Mouse (Mus musculus): ENCODE results near the gene Hdac8. TPM values are rescaled to one million over a fixed set of nuclear protein-coding genes. Genes with fewer than 3 reads are reported as not detected.

The Hdac8 gene
- polyA plus RNA-seq, 1 experiment from 2014 or later, result 10.8 TPM

DNA sequence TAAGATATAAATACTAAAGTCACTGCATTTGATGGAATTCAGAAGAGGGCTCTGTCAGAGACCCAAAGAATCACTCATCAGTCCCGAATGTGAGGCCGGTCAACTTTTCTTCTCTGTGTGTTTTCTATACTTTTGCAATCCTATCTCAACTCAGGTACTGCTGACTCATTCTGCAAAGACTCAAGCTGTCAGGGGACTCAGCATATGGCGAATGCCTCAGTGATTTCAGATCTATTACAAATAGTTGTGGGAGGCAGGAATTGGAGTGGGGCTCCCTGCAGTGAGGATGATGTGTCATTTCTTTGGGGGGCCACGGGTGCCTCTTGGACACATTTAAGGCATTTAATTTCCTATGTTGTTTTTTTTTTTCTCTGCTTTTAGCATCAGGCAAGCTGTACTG is 88.8 kb downstream of the Hdac8 start:
- no peaks in the 10 kb centered on the region for H3K27me3 ChIP-seq
- no peak overlapping the region for H3K4me2 ChIP-seq (replicated peaks)
- no peak for ATAC-seq (replicated peaks)
- 67% methylated on average over 4 of the region's 4 CpGs for WGBS
- no peaks in the 10 kb centered on the region for H3K9me3 ChIP-seq
- H3K4me3 ChIP-seq, result no peak overlapping the region
- H3K4me1 ChIP-seq, result no peaks in the 10 kb centered on the region
- no peaks in the 10 kb centered on the region for H3K36me3 ChIP-seq
- no peak overlapping the region for H3K27ac ChIP-seq (replicated peaks)
- H3K9ac ChIP-seq (replicated peaks), result no peak overlapping the region

DNA sequence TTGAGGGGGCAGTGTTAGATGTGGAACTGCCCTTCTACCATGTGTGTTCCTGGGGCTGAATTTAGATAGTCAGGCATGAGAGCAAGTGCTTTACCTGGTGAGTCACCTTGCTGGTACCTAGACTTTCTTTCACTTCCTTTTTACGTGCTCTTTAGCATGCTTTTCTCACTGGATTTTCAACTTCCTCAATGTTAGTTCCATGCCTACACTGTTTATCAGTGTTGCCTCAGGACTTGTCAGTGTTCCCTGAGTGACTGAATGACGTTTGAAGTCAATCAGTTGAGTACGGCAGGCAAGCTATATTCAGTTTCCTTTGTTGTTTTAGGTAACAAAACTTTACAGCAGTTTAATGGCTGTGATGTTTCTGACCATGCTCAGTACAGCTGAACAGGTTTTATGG is 120.4 kb downstream of the Hdac8 start:
- Histone ChIP-seq H3K9ac (replicated peaks) (no peak overlapping the region), H3K36me3 (no peaks in the 10 kb centered on the region), H3K9me3 (no peaks in the 10 kb centered on the region), H3K4me1 (no peaks in the 10 kb centered on the region), H3K4me3 (no peak overlapping the region), H3K27me3 (no peaks in the 10 kb centered on the region), H3K27ac (replicated peaks) (no peak overlapping the region), H3K4me2 (replicated peaks) (no peak overlapping the region)
- 89% methylated on average over 3 of the region's 3 CpGs for WGBS
- no peak for ATAC-seq (replicated peaks)

DNA sequence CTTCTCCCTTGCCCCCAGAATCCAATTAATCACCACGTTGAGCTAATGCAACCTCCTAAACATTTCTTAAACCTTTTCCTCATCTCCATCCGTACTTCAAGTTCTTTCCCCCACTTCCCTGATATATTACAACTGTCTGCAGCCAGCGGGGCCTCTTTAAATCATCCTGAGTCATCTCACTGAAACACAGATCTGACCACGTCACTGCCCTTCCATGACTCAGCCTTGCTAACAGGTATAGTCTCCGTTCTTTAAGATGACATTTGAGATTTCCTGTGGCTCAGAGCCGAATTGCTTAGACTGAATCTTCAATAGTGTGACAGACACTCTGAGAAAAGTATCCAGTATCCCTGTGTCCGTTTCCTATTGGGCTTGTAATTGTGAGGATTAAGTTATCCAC is 122.0 kb downstream of the Hdac8 start:
- H3K27ac ChIP-seq (replicated peaks), result no peak overlapping the region
- no peaks in the 10 kb centered on the region for H3K27me3 ChIP-seq
- no peak overlapping the region for H3K4me3 ChIP-seq
- no peak for ATAC-seq (replicated peaks)
- H3K4me1 ChIP-seq, result no peaks in the 10 kb centered on the region
- no peak overlapping the region for H3K9ac ChIP-seq (replicated peaks)
- H3K9me3 ChIP-seq, result no peaks in the 10 kb centered on the region
- H3K4me2 ChIP-seq (replicated peaks), result no peak overlapping the region
- WGBS, result 73% methylated on average over 7 of the region's 7 CpGs
- no peaks in the 10 kb centered on the region for H3K36me3 ChIP-seq

DNA sequence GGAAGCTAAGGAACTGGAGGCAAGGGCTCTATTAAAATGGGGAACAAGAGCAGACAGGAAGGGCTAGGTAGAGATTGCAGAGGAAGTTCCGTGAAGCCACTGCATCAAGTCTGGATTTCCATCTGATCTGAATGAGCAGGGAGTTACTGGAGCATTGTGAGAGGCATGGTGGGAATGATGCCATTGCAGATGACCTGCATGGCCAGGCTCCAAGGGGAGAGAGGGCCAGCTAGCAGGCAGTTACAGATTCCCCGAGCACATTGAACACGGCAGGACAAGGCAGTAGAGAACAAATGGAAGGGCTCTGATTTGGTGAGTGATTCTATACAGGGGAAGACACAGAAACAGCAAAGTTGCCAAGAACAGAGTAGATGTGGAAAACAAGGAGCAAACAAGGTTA is 138.6 kb downstream of the Hdac8 start:
- WGBS, result 83% methylated on average over 3 of the region's 3 CpGs
- H3K36me3 ChIP-seq, result no peaks in the 10 kb centered on the region
- no peak for ATAC-seq (replicated peaks)

DNA sequence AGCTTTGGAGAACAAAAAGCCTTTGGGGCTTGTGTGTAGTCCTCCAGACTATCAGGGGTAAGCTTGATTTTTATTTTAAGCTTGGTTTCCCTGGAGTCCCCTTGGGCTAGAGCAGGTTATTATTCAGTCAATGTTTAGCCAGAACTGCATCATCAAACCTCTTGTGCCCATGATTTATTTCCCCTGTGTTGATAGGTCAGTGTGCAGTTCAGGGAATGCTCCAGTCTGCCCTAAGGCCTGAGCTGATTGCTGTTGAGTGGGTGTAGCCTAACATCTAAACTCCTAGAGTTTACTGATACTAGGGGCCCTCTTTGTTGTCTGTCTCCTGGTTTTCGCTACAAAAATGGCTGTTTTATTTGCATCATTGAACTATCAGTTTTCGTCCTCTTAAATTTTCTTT is 142.9 kb downstream of the Hdac8 start:
- WGBS, result 98% methylated on average over 2 of the region's 2 CpGs

More for the DNA sequence above, 138.6 kb downstream of the Hdac8 start:
- no peaks in the 10 kb centered on the region for H3K27me3 ChIP-seq
- H3K9ac ChIP-seq (replicated peaks), result no peak overlapping the region
- no peak overlapping the region for H3K4me3 ChIP-seq
- no peaks in the 10 kb centered on the region for H3K4me1 ChIP-seq
- H3K9me3 ChIP-seq, result no peaks in the 10 kb centered on the region
- H3K4me2 ChIP-seq (replicated peaks), result no peak overlapping the region
- H3K27ac ChIP-seq (replicated peaks), result no peak overlapping the region

DNA sequence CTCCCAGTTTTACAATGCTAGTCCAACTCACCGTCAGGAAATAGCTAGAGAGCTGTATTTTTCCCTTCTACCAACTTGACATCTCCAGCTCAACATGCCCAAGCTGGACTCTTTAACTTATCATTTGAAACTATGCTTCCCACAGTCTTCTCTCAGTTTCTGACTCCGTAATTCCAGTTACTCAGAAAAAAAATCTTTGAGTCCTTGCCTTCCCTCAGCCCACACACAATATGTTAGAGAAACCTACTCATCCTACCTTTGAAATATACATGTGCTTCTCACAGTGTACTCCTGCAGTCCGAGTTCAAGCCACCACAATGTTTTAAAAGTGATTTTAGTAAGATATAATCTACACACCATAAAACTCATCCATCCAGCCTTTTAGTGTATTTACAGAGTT is 151.7 kb downstream of the Hdac8 start:
- WGBS, result 85% methylated on average over 3 of the region's 3 CpGs
- no peak for ATAC-seq (replicated peaks)

More for the DNA sequence above, 142.9 kb downstream of the Hdac8 start:
- Histone ChIP-seq H3K4me2 (replicated peaks) (no peak overlapping the region), H3K4me3 (no peak overlapping the region), H3K9me3 (no peaks in the 10 kb centered on the region), H3K27me3 (no peaks in the 10 kb centered on the region), H3K36me3 (no peaks in the 10 kb centered on the region), H3K9ac (replicated peaks) (no peak overlapping the region), H3K27ac (replicated peaks) (no peak overlapping the region), H3K4me1 (no peaks in the 10 kb centered on the region)
- no peak for ATAC-seq (replicated peaks)

DNA sequence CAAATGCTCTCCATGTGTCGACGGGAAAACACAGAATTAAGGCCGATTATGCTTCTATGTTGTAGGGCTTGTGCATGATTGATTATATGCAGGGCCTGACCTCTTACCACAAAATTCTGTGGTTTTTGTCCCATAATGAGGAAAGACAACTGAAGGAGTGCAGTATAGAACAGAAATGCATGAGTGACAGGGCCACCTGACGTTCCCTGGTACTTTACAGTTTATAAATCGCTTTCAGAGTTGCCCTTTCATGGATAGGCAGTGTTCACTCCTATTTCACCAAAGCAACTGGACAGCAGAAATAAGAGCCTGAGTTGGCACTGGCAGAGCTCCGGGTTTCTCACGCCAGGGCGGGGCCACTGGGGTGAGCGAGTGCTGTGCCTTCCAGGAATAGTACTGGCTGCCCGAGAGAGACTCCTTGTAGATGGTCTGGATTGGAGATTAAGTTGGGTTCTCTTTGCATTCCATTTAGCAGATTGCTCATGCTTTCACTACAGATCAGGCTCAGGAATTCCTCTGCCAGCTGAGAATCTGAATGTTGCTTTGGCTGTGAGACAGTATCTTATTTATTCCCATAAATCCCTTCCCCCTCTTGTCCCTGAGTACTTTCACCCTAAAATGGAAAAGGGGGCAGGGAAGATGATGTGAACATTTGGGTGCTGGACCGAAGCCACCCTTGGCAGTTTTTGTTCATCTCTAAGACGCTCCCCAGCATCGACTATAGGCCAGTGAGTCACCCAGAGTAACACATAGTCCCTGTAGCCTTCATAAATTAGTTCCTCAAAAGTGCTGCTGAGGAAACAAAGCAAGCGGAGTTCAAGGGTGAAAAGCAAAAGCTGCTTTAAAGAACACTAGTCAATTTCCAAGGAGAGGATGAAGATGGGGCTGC is 155.1 kb downstream of the Hdac8 start:
- Histone ChIP-seq H3K36me3 (no peaks in the 10 kb centered on the region), H3K27ac (replicated peaks) (no peak overlapping the region), H3K4me1 (no peaks in the 10 kb centered on the region), H3K27me3 (no peaks in the 10 kb centered on the region), H3K9me3 (no peaks in the 10 kb centered on the region), H3K4me2 (replicated peaks) (no peak overlapping the region), H3K9ac (replicated peaks) (no peak overlapping the region), H3K4me3 (no peak overlapping the region)
- 78% methylated on average over 14 of the region's 14 CpGs for WGBS
- no peak for ATAC-seq (replicated peaks)

More for the DNA sequence above, 151.7 kb downstream of the Hdac8 start:
- no peak overlapping the region for H3K4me2 ChIP-seq (replicated peaks)
- H3K36me3 ChIP-seq, result no peaks in the 10 kb centered on the region
- H3K27me3 ChIP-seq, result no peaks in the 10 kb centered on the region
- no peak overlapping the region for H3K4me3 ChIP-seq
- H3K9me3 ChIP-seq, result no peaks in the 10 kb centered on the region
- H3K9ac ChIP-seq (replicated peaks), result no peak overlapping the region
- no peak overlapping the region for H3K27ac ChIP-seq (replicated peaks)
- H3K4me1 ChIP-seq, result no peaks in the 10 kb centered on the region

DNA sequence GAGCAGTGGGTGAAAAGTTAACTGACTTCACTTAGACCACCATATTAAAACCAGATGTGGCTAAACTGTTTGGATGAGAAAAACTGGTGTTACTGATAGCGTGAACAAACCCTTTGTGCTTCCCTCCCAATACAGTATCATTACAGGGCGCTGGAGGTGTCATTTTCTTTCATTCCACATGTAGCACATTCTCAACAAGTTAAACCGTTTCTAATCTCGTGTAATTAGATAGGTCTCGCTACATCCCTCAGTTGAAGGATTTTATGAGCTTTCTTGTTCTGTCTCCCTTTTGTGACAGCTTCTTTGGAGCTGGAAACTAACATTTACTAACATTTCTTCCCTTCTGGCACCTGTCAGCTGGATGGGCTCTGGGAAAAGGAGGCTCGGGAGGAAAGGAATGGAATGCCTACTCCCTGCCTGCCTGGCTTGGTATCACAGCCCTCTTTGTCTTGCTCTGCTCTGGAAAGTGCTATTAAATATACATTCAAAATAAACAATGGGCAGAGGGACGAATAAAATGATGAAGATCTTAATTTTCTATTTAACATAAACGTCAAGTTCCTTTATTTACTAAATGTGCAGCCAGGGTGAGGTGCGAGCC is 156.2 kb downstream of the Hdac8 start:
- Histone ChIP-seq H3K4me3 (no peak overlapping the region), H3K9ac (replicated peaks) (no peak overlapping the region), H3K36me3 (no peaks in the 10 kb centered on the region), H3K27me3 (no peaks in the 10 kb centered on the region), H3K27ac (replicated peaks) (no peak overlapping the region), H3K9me3 (no peaks in the 10 kb centered on the region), H3K4me1 (no peaks in the 10 kb centered on the region), H3K4me2 (replicated peaks) (no peak overlapping the region)
- no peak for ATAC-seq (replicated peaks)
- 40% methylated on average over 9 of the region's 9 CpGs for WGBS

DNA sequence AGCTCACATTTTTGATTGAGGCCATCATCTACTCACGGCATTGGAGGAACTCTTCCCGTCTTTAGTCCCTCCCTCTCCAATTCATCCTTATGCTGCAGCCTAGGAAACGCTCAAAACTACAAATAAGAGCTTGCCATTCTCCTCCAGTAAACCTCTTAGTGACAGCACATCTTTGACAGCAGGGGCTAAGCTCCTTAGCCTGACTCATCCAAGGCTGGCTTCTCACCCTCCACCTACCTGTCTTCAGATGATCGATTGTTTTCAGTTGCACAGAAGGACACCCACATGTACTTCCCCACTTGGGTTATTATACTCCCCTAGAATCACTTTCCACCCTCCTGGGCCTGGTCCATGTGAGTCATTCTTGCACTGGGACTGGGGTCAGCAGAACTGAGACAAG is 163.5 kb downstream of the Hdac8 start:
- Histone ChIP-seq H3K4me3 (no peak overlapping the region), H3K27ac (replicated peaks) (no peak overlapping the region)
- 58% methylated on average over 4 of the region's 4 CpGs for WGBS

DNA sequence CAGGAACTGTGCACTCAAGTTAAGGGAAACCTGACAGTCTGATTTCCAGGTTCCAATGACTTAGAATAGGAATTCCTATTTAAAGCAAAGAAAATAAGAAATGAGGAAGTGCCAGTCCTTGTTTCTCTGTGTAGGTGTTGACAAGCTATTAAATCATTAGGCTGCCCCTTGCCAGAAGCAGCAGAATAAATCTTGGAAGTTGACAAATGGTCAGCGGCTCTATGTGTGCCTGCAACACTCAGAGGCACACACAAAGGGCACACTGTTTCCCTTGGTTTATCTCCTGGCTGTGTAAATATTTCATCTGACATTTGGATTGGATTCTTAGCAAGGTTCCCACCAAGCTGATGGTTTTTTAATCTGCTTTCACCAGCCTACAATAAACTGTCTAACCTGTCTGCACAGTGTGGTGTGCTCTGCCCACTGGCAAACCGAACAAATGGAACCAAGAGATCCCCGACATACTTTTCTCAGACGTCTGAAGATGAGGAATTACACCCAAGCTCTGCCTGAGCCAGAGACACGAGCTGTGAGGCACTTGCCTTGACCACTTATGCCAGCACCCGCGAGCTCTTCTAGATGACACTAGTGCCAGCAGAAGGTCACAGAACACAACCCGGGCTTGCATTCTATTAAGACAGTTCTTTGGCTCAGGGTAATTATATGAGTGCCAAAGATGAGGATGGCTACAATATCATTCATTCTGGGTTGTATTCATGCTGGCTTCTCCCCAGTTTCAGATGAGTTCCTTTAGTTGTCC is 165.6 kb downstream of the Hdac8 start:
- H3K4me1 ChIP-seq, result no peaks in the 10 kb centered on the region
- no peaks in the 10 kb centered on the region for H3K9me3 ChIP-seq
- H3K27ac ChIP-seq (replicated peaks), result no peak overlapping the region
- no peak overlapping the region for H3K4me3 ChIP-seq
- no peaks in the 10 kb centered on the region for H3K27me3 ChIP-seq
- H3K36me3 ChIP-seq, result no peaks in the 10 kb centered on the region
- ATAC-seq (replicated peaks), result no peak
- WGBS, result 78% methylated on average over 8 of the region's 8 CpGs
- H3K4me2 ChIP-seq (replicated peaks), result no peak overlapping the region
- no peak overlapping the region for H3K9ac ChIP-seq (replicated peaks)

More for the DNA sequence above, 163.5 kb downstream of the Hdac8 start:
- Histone ChIP-seq H3K9me3 (no peaks in the 10 kb centered on the region), H3K27me3 (no peaks in the 10 kb centered on the region), H3K36me3 (no peaks in the 10 kb centered on the region), H3K9ac (replicated peaks) (no peak overlapping the region), H3K4me2 (replicated peaks) (no peak overlapping the region), H3K4me1 (no peaks in the 10 kb centered on the region)
- ATAC-seq (replicated peaks), result no peak

DNA sequence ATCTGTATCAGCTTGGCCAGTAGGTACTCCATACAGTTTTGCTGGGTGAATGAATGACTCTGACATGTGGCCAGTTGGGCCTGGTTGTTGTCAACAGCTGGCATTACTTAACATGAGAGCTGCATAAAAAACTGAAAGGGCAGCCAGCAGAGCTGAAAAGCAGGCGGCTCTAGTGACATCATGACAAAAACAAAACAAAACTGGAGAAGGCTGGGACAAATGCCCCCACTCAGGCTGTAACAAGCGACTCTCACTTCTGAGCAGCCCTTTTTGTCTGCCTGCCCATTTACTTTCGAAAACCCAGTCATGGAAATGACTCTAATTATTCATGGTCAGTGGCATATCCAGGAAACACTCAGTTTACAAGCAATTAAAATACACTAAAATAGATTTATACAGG is 185.5 kb downstream of the Hdac8 start:
- Histone ChIP-seq H3K27ac (replicated peaks) (no peak overlapping the region), H3K4me3 (no peak overlapping the region), H3K36me3 (no peaks in the 10 kb centered on the region), H3K4me1 (no peaks in the 10 kb centered on the region), H3K9me3 (no peaks in the 10 kb centered on the region), H3K4me2 (replicated peaks) (no peak overlapping the region), H3K9ac (replicated peaks) (no peak overlapping the region), H3K27me3 (no peaks in the 10 kb centered on the region)
- no peak for ATAC-seq (replicated peaks)
- 33% methylated on average over 3 of the region's 3 CpGs for WGBS

DNA sequence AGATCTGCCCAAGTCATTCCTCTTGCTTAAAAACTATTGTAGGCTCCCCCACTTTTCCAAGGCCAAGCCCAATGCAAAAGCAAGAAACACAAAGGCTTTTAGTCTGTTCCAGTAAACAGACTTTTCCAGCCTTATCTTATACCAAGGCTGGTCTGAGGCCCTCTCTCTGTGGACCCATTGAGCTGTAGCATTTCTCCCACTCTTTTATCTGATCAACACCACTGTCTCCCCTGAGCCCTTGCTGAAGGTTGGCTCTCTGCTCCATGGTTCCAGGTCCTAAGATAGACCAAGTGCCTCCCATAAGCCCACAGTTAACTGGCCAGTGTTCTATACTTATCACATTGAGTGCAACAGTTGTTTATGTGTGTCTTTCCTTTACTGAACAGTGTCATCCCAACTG is 185.9 kb downstream of the Hdac8 start:
- no peak for ATAC-seq (replicated peaks)
- Histone ChIP-seq H3K9ac (replicated peaks) (no peak overlapping the region), H3K9me3 (no peaks in the 10 kb centered on the region), H3K27me3 (no peaks in the 10 kb centered on the region), H3K4me1 (no peaks in the 10 kb centered on the region), H3K4me2 (replicated peaks) (no peak overlapping the region), H3K36me3 (no peaks in the 10 kb centered on the region), H3K4me3 (no peak overlapping the region), H3K27ac (replicated peaks) (no peak overlapping the region)
